Mouse (Mus musculus): ENCODE data around the gene Igtp.
"Not testable (repeated sequence)": the region's sequence is repeated elsewhere in the genome, so short reads cannot be mapped to it uniquely, and the experiment has no call there.

Gene Igtp

GRCm38 (mm10) chr11:58199229-58200037 is at the start of gene Igtp, which contains the start of gene Irgm2:
Gene Igtp (plus strand): TSS chr11:58199556.
Gene Irgm2 (plus strand): TSS chr11:58199618.
- not testable (repeated sequence) for ATAC-seq (ENCODE audit: insufficient number of reproducible peaks, low FRiP score, low TSS enrichment)

- ATAC-seq (ENCODE audit: insufficient number of reproducible peaks, low FRiP score, low TSS enrichment): no peak
Measured at GRCm38 (mm10) chr11:58155458-58155857, 43.9 kb upstream of the Igtp start.

GRCm38 (mm10) chr11:58156871-58157270 is 42.5 kb upstream of the Igtp start:
- no peak for ATAC-seq (ENCODE audit: insufficient number of reproducible peaks, low FRiP score, low TSS enrichment)

GRCm38 (mm10) chr11:58165072-58165471 is 34.3 kb upstream of the Igtp start:
- ATAC-seq (ENCODE audit: insufficient number of reproducible peaks, low FRiP score, low TSS enrichment): no peak

GRCm38 (mm10) chr11:58167822-58168166 is 31.6 kb upstream of the Igtp start:
- no peak for ATAC-seq (ENCODE audit: insufficient number of reproducible peaks, low FRiP score, low TSS enrichment)

GRCm38 (mm10) chr11:58168167-58168915 is 31.0 kb upstream of the Igtp start, which contains the start of gene Gemin5:
Gene Gemin5 (minus strand): TSS chr11:58168539.
- peak; percentile 72; the same call in 1 of the 2 replicates for ATAC-seq (ENCODE audit: insufficient number of reproducible peaks, low FRiP score, low TSS enrichment)

- ATAC-seq (ENCODE audit: insufficient number of reproducible peaks, low FRiP score, low TSS enrichment): no peak
Measured at GRCm38 (mm10) chr11:58169666-58170065, 29.7 kb upstream of the Igtp start.

GRCm38 (mm10) chr11:58171459-58172091 is 27.8 kb upstream of the Igtp start, which contains the start of gene Mrpl22:
Gene Mrpl22 (plus strand): TSS chr11:58171661.
- peak; percentile 64; the same call in 1 of the 2 replicates for ATAC-seq (ENCODE audit: insufficient number of reproducible peaks, low FRiP score, low TSS enrichment)

GRCm38 (mm10) chr11:58179563-58179962 is 19.8 kb upstream of the Igtp start:
- ATAC-seq (ENCODE audit: insufficient number of reproducible peaks, low FRiP score, low TSS enrichment): peak; percentile 72; the same call in 1 of the 2 replicates

GRCm38 (mm10) chr11:58179986-58180385 is 19.4 kb upstream of the Igtp start:
- not testable (repeated sequence) for ATAC-seq (ENCODE audit: insufficient number of reproducible peaks, low FRiP score, low TSS enrichment)

GRCm38 (mm10) chr11:58180756-58181155 is 18.6 kb upstream of the Igtp start:
- no peak for ATAC-seq (ENCODE audit: insufficient number of reproducible peaks, low FRiP score, low TSS enrichment)

GRCm38 (mm10) chr11:58183579-58183978 is 15.8 kb upstream of the Igtp start:
- ATAC-seq (ENCODE audit: insufficient number of reproducible peaks, low FRiP score, low TSS enrichment): no peak

GRCm38 (mm10) chr11:58189675-58190074 is 9.7 kb upstream of the Igtp start:
- ATAC-seq (ENCODE audit: insufficient number of reproducible peaks, low FRiP score, low TSS enrichment): no peak

GRCm38 (mm10) chr11:58193326-58193725 is 6.0 kb upstream of the Igtp start:
- peak; percentile 76; the same call in 1 of the 2 replicates for ATAC-seq (ENCODE audit: insufficient number of reproducible peaks, low FRiP score, low TSS enrichment)

- ATAC-seq (ENCODE audit: insufficient number of reproducible peaks, low FRiP score, low TSS enrichment): no peak
Measured at GRCm38 (mm10) chr11:58193860-58194520, 5.4 kb upstream of the Igtp start.

GRCm38 (mm10) chr11:58198663-58199062 is 693 bp upstream of the Igtp start:
- ATAC-seq (ENCODE audit: insufficient number of reproducible peaks, low FRiP score, low TSS enrichment): no peak

GRCm38 (mm10) chr11:58200226-58200625 is 870 bp downstream of the Igtp start:
- ATAC-seq (ENCODE audit: insufficient number of reproducible peaks, low FRiP score, low TSS enrichment): no peak

- ATAC-seq (ENCODE audit: insufficient number of reproducible peaks, low FRiP score, low TSS enrichment): no peak
Measured at GRCm38 (mm10) chr11:58201052-58201451, 1.7 kb downstream of the Igtp start.

GRCm38 (mm10) chr11:58210321-58210886 is 11.0 kb downstream of the Igtp start:
- ATAC-seq (ENCODE audit: insufficient number of reproducible peaks, low FRiP score, low TSS enrichment): no peak

Data from cerebellum, adult (tissue).